Mouse (Mus musculus) bone marrow macrophage, adult 2 months (primary cell): Measurements from ENCODE around the gene Dph2.

Experiments used
- CTCF ChIP-seq: IDR thresholded peaks from 2 replicates; pipeline ENCODE4 v1.5.1; 2012; ENCODE audit warnings: low read depth, mild to moderate bottlenecking, low read length, moderate library complexity
- POLR2A ChIP-seq: IDR thresholded peaks from 2 replicates; pipeline ENCODE4 v1.6.1; 2012; ENCODE audit warnings: mild to moderate bottlenecking, low read depth, low read length, borderline replicate concordance

- TF ChIP-seq POLR2A (no peak), CTCF (no peak)
Observed at GRCm38 (mm10) chr4:117894601-117895000, 2.8 kb upstream of the Dph2 start.
